Mouse (Mus musculus): ENCODE measurements around the gene Lrpprc. TPM values are rescaled to one million over a fixed set of nuclear protein-coding genes. Genes with fewer than 3 reads are reported as not detected.
A peak's percentile ranks its signal among the peaks of the same experiment; 100 is the strongest.

Lrpprc gene
- 15.3 and 15.9 TPM in 2 replicates for polyA plus RNA-seq (2015; fragmentation: Nextera tagmentation; extraction: Ambion mirVana)

- H3K9ac ChIP-seq (ENCODE audit: low read depth, low read length): peak within 1 kb of the TSS; percentile 84
- WGBS: under 1% methylated on average over 51 of the region's 51 CpGs
- peak within 1 kb of the TSS; percentile 81 for H3K27ac ChIP-seq (ENCODE audit: low read depth, low read length)
- 0 out of 2 replicates have a peak, but pooled peaks have one; percentile 17 for TF ChIP-seq CTCF (IDR thresholded peaks at IDR 0.05; ENCODE audit: low read depth)
- ATAC-seq: peak; percentile 97
- no peaks in the 10 kb centered on the region for H3K27me3 ChIP-seq (replicated peaks; ENCODE audit: control insufficient read depth, insufficient read depth, low read length)
- peak within 1 kb of the TSS; percentile 84 for H3K4me2 ChIP-seq (replicated peaks; ENCODE audit: low read depth)
- H3K4me3 ChIP-seq (ENCODE audit: low read depth, low read length): peak within 1 kb of the TSS; percentile 91
- peaks cover 5% of the 10 kb centered on the region; the same call in 1 of the 2 replicates for H3K36me3 ChIP-seq (ENCODE audit: control insufficient read depth, insufficient read depth)
- H3K4me1 ChIP-seq (replicated peaks; ENCODE audit: control insufficient read depth, insufficient read depth, low read length): no peaks in the 10 kb centered on the region; the same call in 1 of the 2 replicates
- H3K9me3 ChIP-seq (ENCODE audit: control insufficient read depth): no peaks in the 10 kb centered on the region
These were observed at the start of gene Lrpprc for GRCm38 (mm10) chr17:84790447-84791098. Gene Lrpprc, minus strand, starts transcription at chr17:84790789.

GRCm38 (mm10) chr17:84837780-84838179 is 47.2 kb upstream of the Lrpprc start:
- Histone ChIP-seq H3K36me3 (ENCODE audit: control insufficient read depth, insufficient read depth) (no peaks in the 10 kb centered on the region), H3K9ac (ENCODE audit: low read depth, low read length) (no peak overlapping the region), H3K4me2 (replicated peaks; ENCODE audit: low read depth) (no peak overlapping the region), H3K9me3 (ENCODE audit: control insufficient read depth) (no peaks in the 10 kb centered on the region), H3K4me1 (replicated peaks; ENCODE audit: control insufficient read depth, insufficient read depth, low read length) (no peaks in the 10 kb centered on the region), H3K27ac (ENCODE audit: low read depth, low read length) (no peak overlapping the region), H3K4me3 (ENCODE audit: low read depth, low read length) (no peak overlapping the region), H3K27me3 (replicated peaks; ENCODE audit: control insufficient read depth, insufficient read depth, low read length) (no peaks in the 10 kb centered on the region)
- TF ChIP-seq CTCF (IDR thresholded peaks at IDR 0.05; ENCODE audit: low read depth): peak; percentile 91
- ATAC-seq: no peak; the same call in 1 of the 2 replicates
- WGBS: 1% methylated on average over 3 of the region's 3 CpGs

GRCm38 (mm10) chr17:84835249-84835648 is 44.7 kb upstream of the Lrpprc start:
- no peak for ATAC-seq
- no peaks in the 10 kb centered on the region for H3K4me1 ChIP-seq (replicated peaks; ENCODE audit: control insufficient read depth, insufficient read depth, low read length)
- no peak overlapping the region for H3K27ac ChIP-seq (ENCODE audit: low read depth, low read length)
- 78% methylated on average over 9 of the region's 9 CpGs for WGBS
- H3K9ac ChIP-seq (ENCODE audit: low read depth, low read length): no peak overlapping the region
- no peak overlapping the region for H3K4me3 ChIP-seq (ENCODE audit: low read depth, low read length)
- TF ChIP-seq CTCF (IDR thresholded peaks at IDR 0.05; ENCODE audit: low read depth): no peak
- no peaks in the 10 kb centered on the region for H3K36me3 ChIP-seq (ENCODE audit: control insufficient read depth, insufficient read depth)
- no peaks in the 10 kb centered on the region for H3K9me3 ChIP-seq (ENCODE audit: control insufficient read depth)
- no peak overlapping the region for H3K4me2 ChIP-seq (replicated peaks; ENCODE audit: low read depth)
- no peaks in the 10 kb centered on the region for H3K27me3 ChIP-seq (replicated peaks; ENCODE audit: control insufficient read depth, insufficient read depth, low read length)

GRCm38 (mm10) chr17:84832346-84832745 is 41.8 kb upstream of the Lrpprc start:
- no peaks in the 10 kb centered on the region for H3K27me3 ChIP-seq (replicated peaks; ENCODE audit: control insufficient read depth, insufficient read depth, low read length)
- no peaks in the 10 kb centered on the region for H3K9me3 ChIP-seq (ENCODE audit: control insufficient read depth)
- no peak overlapping the region for H3K9ac ChIP-seq (ENCODE audit: low read depth, low read length)
- H3K4me2 ChIP-seq (replicated peaks; ENCODE audit: low read depth): no peak overlapping the region
- no peak overlapping the region for H3K27ac ChIP-seq (ENCODE audit: low read depth, low read length)
- no peak for ATAC-seq
- no peaks in the 10 kb centered on the region for H3K4me1 ChIP-seq (replicated peaks; ENCODE audit: control insufficient read depth, insufficient read depth, low read length)
- WGBS: 72% methylated on average over 8 of the region's 8 CpGs
- no peak for TF ChIP-seq CTCF (IDR thresholded peaks at IDR 0.05; ENCODE audit: low read depth)
- no peak overlapping the region for H3K4me3 ChIP-seq (ENCODE audit: low read depth, low read length)
- H3K36me3 ChIP-seq (ENCODE audit: control insufficient read depth, insufficient read depth): no peaks in the 10 kb centered on the region

- H3K4me2 ChIP-seq (replicated peaks; ENCODE audit: low read depth): no peak overlapping the region
- no peak for ATAC-seq
- H3K9me3 ChIP-seq (ENCODE audit: control insufficient read depth): no peaks in the 10 kb centered on the region
- H3K4me3 ChIP-seq (ENCODE audit: low read depth, low read length): no peak overlapping the region
- no peaks in the 10 kb centered on the region for H3K4me1 ChIP-seq (replicated peaks; ENCODE audit: control insufficient read depth, insufficient read depth, low read length)
- H3K9ac ChIP-seq (ENCODE audit: low read depth, low read length): no peak overlapping the region
- WGBS: 96% methylated on average over 6 of the region's 6 CpGs
- no peaks in the 10 kb centered on the region for H3K36me3 ChIP-seq (ENCODE audit: control insufficient read depth, insufficient read depth)
- no peak for TF ChIP-seq CTCF (IDR thresholded peaks at IDR 0.05; ENCODE audit: low read depth)
- H3K27me3 ChIP-seq (replicated peaks; ENCODE audit: control insufficient read depth, insufficient read depth, low read length): no peaks in the 10 kb centered on the region
- H3K27ac ChIP-seq (ENCODE audit: low read depth, low read length): no peak overlapping the region
These were observed 37.7 kb upstream of the Lrpprc start for GRCm38 (mm10) chr17:84828301-84828700.

GRCm38 (mm10) chr17:84820603-84821002 is 30.0 kb upstream of the Lrpprc start:
- Histone ChIP-seq H3K4me2 (replicated peaks; ENCODE audit: low read depth) (no peak overlapping the region), H3K9me3 (ENCODE audit: control insufficient read depth) (no peaks in the 10 kb centered on the region), H3K27ac (ENCODE audit: low read depth, low read length) (no peak overlapping the region), H3K27me3 (replicated peaks; ENCODE audit: control insufficient read depth, insufficient read depth, low read length) (no peaks in the 10 kb centered on the region), H3K4me3 (ENCODE audit: low read depth, low read length) (no peak overlapping the region), H3K36me3 (ENCODE audit: control insufficient read depth, insufficient read depth) (no peaks in the 10 kb centered on the region), H3K4me1 (replicated peaks; ENCODE audit: control insufficient read depth, insufficient read depth, low read length) (no peaks in the 10 kb centered on the region), H3K9ac (ENCODE audit: low read depth, low read length) (no peak overlapping the region)
- no peak for TF ChIP-seq CTCF (IDR thresholded peaks at IDR 0.05; ENCODE audit: low read depth)
- ATAC-seq: no peak
- 9% methylated on average over 4 of the region's 4 CpGs for WGBS

Data from intestine, postnatal 0 days (tissue).